Mouse (Mus musculus) kidney, adult 11 months (tissue): ENCODE measurements around the gene Prkag1.
A peak's percentile ranks its signal among the peaks of the same experiment; 100 is the strongest.

ENCODE experiments used
- DNase-seq: peaks from one replicate; pipeline ENCODE4 v3.0.0; 2022

Prkag1 gene

GRCm38 (mm10) chr15:98791221-98791620 is 40.1 kb downstream of the Prkag1 start:
- DNase-seq, result no peak

DNA sequence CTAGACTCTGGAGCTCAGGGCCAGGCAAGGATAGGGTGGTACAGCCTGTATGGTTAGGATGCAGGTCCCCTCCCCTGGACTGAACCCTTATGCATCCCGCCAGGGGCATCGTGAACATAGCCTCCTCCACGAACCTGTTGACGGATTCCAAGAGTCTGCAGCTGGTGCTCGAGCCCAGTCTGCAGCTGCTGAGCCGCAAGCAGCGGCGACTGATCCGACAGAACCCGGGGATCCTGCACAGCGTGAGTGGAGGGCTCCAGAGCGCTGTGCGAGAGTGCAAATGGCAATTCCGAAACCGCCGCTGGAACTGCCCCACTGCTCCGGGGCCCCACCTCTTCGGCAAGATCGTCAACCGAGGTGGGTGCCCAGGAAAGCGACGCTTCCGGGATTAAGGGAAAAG is 40.6 kb downstream of the Prkag1 start:
- no peak for DNase-seq

- no peak for DNase-seq
These were observed 41.4 kb downstream of the Prkag1 start, which contains the start of gene Wnt1 for GRCm38 (mm10) chr15:98789661-98790535. Gene Wnt1 (plus strand): TSS chr15:98789857.

GRCm38 (mm10) chr15:98788972-98789660 is 42.2 kb downstream of the Prkag1 start:
- no peak for DNase-seq

DNA sequence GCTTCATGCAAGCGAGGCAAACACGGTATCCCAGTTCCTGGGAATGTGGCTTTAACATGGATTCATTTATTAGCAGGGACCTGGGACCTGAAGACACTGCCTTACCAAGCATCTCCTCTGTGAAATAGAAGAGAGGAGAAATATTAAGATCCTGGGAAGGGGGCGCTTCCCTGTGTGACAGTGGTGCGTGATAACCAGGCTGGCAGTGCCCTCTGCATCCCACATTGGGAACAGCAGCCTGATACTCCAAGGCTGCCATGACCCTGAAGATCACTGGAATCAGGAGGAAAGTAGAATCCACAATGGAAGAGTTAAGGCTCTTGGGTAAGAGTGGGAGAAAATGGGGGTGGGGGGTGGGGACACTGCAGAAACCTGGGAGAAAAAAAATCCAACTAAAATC is 43.4 kb downstream of the Prkag1 start:
- no peak for DNase-seq

- no peak for DNase-seq
These were observed 45.6 kb downstream of the Prkag1 start for GRCm38 (mm10) chr15:98785744-98786143.

DNA sequence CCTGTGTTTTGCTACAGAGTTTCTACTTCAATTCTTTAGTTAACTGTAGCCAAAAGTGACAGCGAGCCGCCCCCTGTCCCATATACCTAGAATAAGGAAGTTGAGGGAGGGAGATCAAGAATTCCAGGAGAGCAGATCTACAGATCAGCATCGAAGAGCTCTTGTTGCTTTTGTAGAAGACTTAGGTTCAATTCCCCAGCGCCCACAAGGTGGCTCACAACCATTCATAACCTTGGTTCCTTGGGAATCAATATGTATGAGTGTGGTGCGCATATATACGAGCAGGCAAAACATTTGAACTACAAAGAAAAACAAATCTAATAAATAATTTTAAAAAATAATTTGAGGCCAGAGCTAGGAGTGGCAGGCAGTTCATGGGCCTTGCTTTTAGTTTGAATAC is 50.2 kb downstream of the Prkag1 start:
- no peak for DNase-seq

GRCm38 (mm10) chr15:98780573-98780972 is 50.7 kb downstream of the Prkag1 start:
- no peak for DNase-seq

GRCm38 (mm10) chr15:98780075-98780474 is 51.2 kb downstream of the Prkag1 start:
- DNase-seq, result no peak

GRCm38 (mm10) chr15:98778806-98779205 is 52.5 kb downstream of the Prkag1 start:
- no peak for DNase-seq

GRCm38 (mm10) chr15:98778191-98778770 is 53.0 kb downstream of the Prkag1 start:
- DNase-seq, result no peak

GRCm38 (mm10) chr15:98777762-98778161 is 53.6 kb downstream of the Prkag1 start, which contains the start of gene Wnt10b:
Gene Wnt10b (minus strand): TSS chr15:98778150.
- no peak for DNase-seq

- no peak for DNase-seq
These were observed 54.2 kb downstream of the Prkag1 start for GRCm38 (mm10) chr15:98777005-98777616.

DNA sequence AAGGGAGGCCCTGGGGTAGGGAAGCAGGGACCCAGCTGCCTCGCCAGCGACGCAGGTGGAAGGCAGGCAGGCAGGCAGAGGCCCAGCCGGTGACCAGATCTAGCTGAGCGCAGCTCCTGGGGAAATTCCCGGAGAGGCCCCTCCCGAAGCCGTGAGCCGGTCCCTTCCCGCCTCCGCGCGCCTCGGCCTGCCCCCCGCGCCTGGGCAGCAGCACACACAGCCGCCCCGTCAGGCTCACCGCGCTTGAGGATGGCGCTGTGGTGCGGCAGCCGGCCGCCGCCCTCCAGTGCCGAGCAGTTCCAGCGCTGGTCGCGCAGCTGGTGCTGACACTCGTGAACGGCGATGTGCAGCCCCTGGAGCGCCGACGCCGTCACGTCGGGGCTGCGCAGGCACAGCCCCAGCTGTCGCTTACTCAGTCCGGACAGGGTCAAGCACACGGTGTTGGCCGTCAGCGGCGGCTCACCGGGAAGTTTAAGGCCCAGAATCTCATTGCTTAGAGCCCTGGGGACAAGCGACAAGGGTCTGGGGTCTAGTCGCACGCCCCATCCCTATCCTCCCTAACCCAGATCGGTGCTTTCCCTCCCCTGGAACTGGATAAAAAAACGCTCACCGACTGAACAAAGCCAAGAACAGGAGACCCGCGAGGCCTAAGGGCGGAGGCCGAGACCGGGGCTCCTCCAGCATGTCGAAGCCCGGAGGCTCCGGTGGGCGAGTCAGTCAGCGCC is 54.9 kb downstream of the Prkag1 start:
- peak; percentile 21 for DNase-seq

- no peak for DNase-seq
These were observed 55.8 kb downstream of the Prkag1 start for GRCm38 (mm10) chr15:98775533-98775932.

- no peak for DNase-seq
These were observed 57.2 kb downstream of the Prkag1 start for GRCm38 (mm10) chr15:98774096-98774495.

DNA sequence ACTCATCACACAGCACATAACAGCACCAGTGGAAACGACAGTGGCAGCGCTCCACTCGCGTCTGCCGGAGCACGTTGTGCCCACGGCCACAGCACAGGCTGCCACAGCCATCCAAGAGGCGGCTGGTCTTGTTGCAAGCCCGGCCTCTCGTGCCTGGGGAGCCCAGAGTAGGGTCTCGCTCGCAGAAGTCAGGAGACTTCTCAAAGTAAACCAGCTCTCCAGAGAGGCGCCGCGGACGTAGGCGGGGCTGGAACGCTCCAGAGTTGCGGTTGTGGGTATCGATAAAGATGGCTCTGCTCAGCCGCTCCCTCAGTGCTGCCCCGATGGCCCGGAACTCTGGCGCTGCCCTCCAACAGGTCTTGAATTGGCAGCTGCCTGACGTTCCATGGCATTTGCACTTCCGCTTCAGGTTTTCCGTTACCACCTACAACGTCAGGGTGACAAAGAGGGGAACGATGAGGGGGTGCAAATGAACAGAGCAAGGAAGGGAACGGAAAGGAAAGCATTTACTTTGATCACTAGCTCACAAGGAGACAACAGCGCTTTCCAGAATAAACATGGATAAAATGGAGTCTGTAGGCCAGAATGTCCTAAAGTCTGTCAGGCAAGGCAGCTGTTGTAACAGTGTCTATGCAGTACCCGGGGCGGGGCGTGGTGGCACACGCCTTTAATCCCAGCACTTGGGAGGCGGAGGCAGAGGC is 58.7 kb downstream of the Prkag1 start:
- no peak for DNase-seq

GRCm38 (mm10) chr15:98771813-98772425 is 59.4 kb downstream of the Prkag1 start:
- DNase-seq, result no peak

DNA sequence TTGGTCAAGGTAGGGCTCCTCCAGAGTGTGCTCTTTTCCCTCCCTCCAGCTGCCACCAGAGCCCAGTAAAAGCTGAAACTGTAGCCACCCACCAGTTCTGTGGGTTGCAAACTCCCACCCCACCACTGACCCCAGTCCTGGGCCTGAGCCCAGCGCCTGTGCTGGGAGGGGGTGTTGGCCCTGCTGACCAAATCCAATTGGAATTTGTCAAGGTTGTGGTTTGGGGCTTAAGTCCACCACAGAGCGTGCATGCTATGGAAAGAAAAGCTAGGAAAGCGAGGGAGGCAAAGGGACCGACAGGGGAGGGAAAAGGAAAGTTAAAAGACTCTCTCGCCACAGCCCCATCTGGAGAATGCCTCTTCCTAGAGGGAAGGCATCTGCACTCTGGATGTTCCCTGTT is 63.1 kb downstream of the Prkag1 start:
- no peak for DNase-seq

DNA sequence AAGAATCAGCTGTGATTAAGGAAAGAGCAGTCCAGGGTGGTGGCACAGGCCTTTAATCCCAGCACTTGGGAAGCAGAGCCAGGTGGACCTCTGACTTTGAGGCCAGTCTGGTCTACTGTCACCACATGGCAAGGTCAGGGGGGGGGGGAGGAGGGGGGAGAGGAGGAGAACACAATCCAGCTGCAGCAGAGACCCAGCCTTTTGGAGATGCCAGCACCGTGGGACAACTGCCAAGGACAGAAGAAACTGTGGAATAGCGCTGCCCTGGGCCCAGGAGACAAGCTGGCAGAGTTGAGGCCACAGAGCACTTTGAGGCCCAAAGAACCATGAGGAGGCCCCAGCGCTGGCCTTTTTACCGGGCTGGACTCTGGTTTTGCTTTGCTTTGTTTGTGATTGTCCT is 65.4 kb downstream of the Prkag1 start:
- no peak for DNase-seq
